Mouse (Mus musculus): ENCODE measurements around the gene Cgas.

The Cgas gene

GRCm38 (mm10) chr9:78451382-78451781 lies 8.3 kb upstream of the Cgas start:
- DNase-seq, result peak in 1 of 2 experiments; percentile 25

GRCm38 (mm10) chr9:78450404-78450803 lies 7.4 kb upstream of the Cgas start:
- peak in 1 of 2 experiments; percentile 18 for DNase-seq

GRCm38 (mm10) chr9:78447973-78448873 lies 5.2 kb upstream of the Cgas start, which contains the start of the genes Mto1 and Gm17324:
TSS of gene Mto1 (plus strand) at chr9:78448208.
TSS of gene Gm17324 (minus strand) at chr9:78448786.
- peak; percentile 88 to 93 for DNase-seq

- no peak for DNase-seq
Observed at GRCm38 (mm10) chr9:78447606-78447972, 4.6 kb upstream of the Cgas start.

GRCm38 (mm10) chr9:78442237-78442578 lies 829 bp downstream of the Cgas start:
- no peak for DNase-seq

- peak in 1 of 2 experiments; percentile 12 for DNase-seq
Observed at GRCm38 (mm10) chr9:78439426-78439825, 3.6 kb downstream of the Cgas start.

GRCm38 (mm10) chr9:78432471-78432870 lies 10.6 kb downstream of the Cgas start:
- DNase-seq, result peak in 1 of 2 experiments; percentile 14

- no peak for DNase-seq
Observed at GRCm38 (mm10) chr9:78430486-78430885, 12.6 kb downstream of the Cgas start.

GRCm38 (mm10) chr9:78429551-78429950 lies 13.5 kb downstream of the Cgas start:
- DNase-seq, result no peak

GRCm38 (mm10) chr9:78428870-78429432 lies 14.1 kb downstream of the Cgas start:
- no peak for DNase-seq

GRCm38 (mm10) chr9:78428185-78428584 lies 14.9 kb downstream of the Cgas start:
- no peak for DNase-seq

GRCm38 (mm10) chr9:78427362-78427781 lies 15.7 kb downstream of the Cgas start:
- peak in 1 of 2 experiments; percentile 10 for DNase-seq

- DNase-seq, result no peak
Observed at GRCm38 (mm10) chr9:78401596-78401995, 41.4 kb downstream of the Cgas start.

GRCm38 (mm10) chr9:78400570-78400969 lies 42.5 kb downstream of the Cgas start:
- DNase-seq, result no peak

- DNase-seq, result no peak
Observed at GRCm38 (mm10) chr9:78396517-78396916, 46.5 kb downstream of the Cgas start.

GRCm38 (mm10) chr9:78395630-78396351 lies 47.2 kb downstream of the Cgas start, which contains the start of gene Ddx43:
TSS of gene Ddx43 (plus strand) at chr9:78395777.
- peak; percentile 18 to 58 for DNase-seq

- DNase-seq, result no peak
Observed at GRCm38 (mm10) chr9:78395244-78395629, 47.8 kb downstream of the Cgas start.

- DNase-seq, result no peak
Observed at GRCm38 (mm10) chr9:78394602-78395001, 48.4 kb downstream of the Cgas start.

GRCm38 (mm10) chr9:78393741-78394140 lies 49.3 kb downstream of the Cgas start:
- DNase-seq, result no peak

- no peak for DNase-seq
Observed at GRCm38 (mm10) chr9:78389981-78390380, 53.1 kb downstream of the Cgas start.

GRCm38 (mm10) chr9:78386947-78387346 lies 56.1 kb downstream of the Cgas start:
- DNase-seq, result no peak

GRCm38 (mm10) chr9:78385893-78386292 lies 57.1 kb downstream of the Cgas start:
- DNase-seq, result peak; percentile 20 to 39
